Mouse (Mus musculus) CH12.LX (cell line): ENCODE measurements around the gene Olfr91. TPM values are rescaled to one million over a fixed set of nuclear protein-coding genes. Genes with fewer than 3 reads are reported as not detected.

Experiments
- DNase-seq: peaks from one replicate; pipeline ENCODE4 v3.0.0-alpha.2; 2013; ENCODE audit errors: extremely low read depth
- H3K27ac ChIP-seq: 2 replicates; pipeline ENCODE4 v1.5.1; 2012; ENCODE audit warnings: low read depth, mild to moderate bottlenecking, control low read depth, moderate library complexity; ENCODE audit not compliant: insufficient read depth
- H3K27me3 ChIP-seq: replicated peaks from 2 replicates; pipeline ENCODE3; 2012; ENCODE audit warnings: inconsistent platforms
- H3K36me3 ChIP-seq, 2 experiments: replicated peaks in 1 of 2; 2 replicates each; pipeline versions ENCODE3 to v1.6.1; 2012; ENCODE audit warnings: inconsistent platforms in 1 of 2, low read length in 1 of 2, mild to moderate bottlenecking in 1 of 2, mixed read lengths in 1 of 2, moderate library complexity in 1 of 2; ENCODE audit not compliant: control insufficient read depth in 1 of 2, insufficient read depth in 1 of 2
- H3K4me1 ChIP-seq, 2 experiments: 2 replicates each; pipeline ENCODE4 v1.6.1; 2012; ENCODE audit warnings: inconsistent platforms in 1 of 2, moderate library complexity in 1 of 2; ENCODE audit not compliant: insufficient read depth in 2 of 2, control insufficient read depth in 1 of 2
- H3K4me2 ChIP-seq: 2 replicates; pipeline ENCODE4 v1.6.1; 2012; ENCODE audit warnings: low read depth, mild to moderate bottlenecking, control low read depth; ENCODE audit not compliant: poor library complexity, insufficient read depth, severe bottlenecking
- H3K4me3 ChIP-seq, 3 experiments: fragments of 150-350 bp in 1 of 3; sonication (generic) in 1 of 3; replicated peaks in 1 of 3; 2 replicates each; pipeline versions ENCODE3 to v1.5.1; 2011 to 2012; ENCODE audit warnings: low read depth in 2 of 3, low read length in 2 of 3, mild to moderate bottlenecking in 2 of 3, moderate library complexity in 2 of 3, control low read depth in 1 of 3, improper control_type of control experiment in 1 of 3, inconsistent platforms in 1 of 3, mixed read lengths in 1 of 3; ENCODE audit not compliant: poor library complexity in 1 of 3
- H3K79me2 ChIP-seq: replicated peaks from 2 replicates; pipeline ENCODE4 v1.6.1; 2012; ENCODE audit warnings: mild to moderate bottlenecking, moderate library complexity; ENCODE audit not compliant: control insufficient read depth, poor library complexity, insufficient read depth, severe bottlenecking; ENCODE audit errors: extremely low read depth
- H3K9ac ChIP-seq: 2 replicates; pipeline ENCODE4 v1.6.1; 2012; ENCODE audit warnings: low read depth, mild to moderate bottlenecking, control low read depth, moderate library complexity; ENCODE audit not compliant: insufficient read depth
- H3K9me3 ChIP-seq: replicated peaks from 2 replicates; pipeline ENCODE3; 2012; ENCODE audit warnings: low read length, inconsistent platforms, mixed read lengths
- BHLHE40 ChIP-seq: IDR thresholded peaks from 2 replicates; pipeline ENCODE4 v1.6.1; 2011; ENCODE audit warnings: mild to moderate bottlenecking, low read depth, low read length, improper control_type of control experiment
- CHD2 ChIP-seq: IDR thresholded peaks from 2 replicates; pipeline ENCODE4 v1.6.1; 2011; ENCODE audit warnings: low read length, improper control_type of control experiment
- ELF1 ChIP-seq: IDR thresholded peaks from 2 replicates; pipeline ENCODE4 v1.6.1; 2014; ENCODE audit warnings: low read depth, mild to moderate bottlenecking, inconsistent platforms, low read length, improper control_type of control experiment
- HCFC1 ChIP-seq: IDR thresholded peaks from 2 replicates; pipeline ENCODE4 v1.6.1; 2012; ENCODE audit warnings: low read depth, mild to moderate bottlenecking, inconsistent platforms, low read length, improper control_type of control experiment
- IRF4 ChIP-seq: IDR thresholded peaks from 2 replicates; pipeline ENCODE4 v1.6.1; 2014; ENCODE audit warnings: low read depth, mild to moderate bottlenecking, inconsistent platforms, low read length, improper control_type of control experiment
- JUN ChIP-seq: IDR thresholded peaks from 2 replicates; pipeline ENCODE4 v1.6.1; 2011; ENCODE audit warnings: low read depth, mild to moderate bottlenecking, low read length, improper control_type of control experiment, moderate library complexity; ENCODE audit not compliant: insufficient read depth
- KAT2A ChIP-seq: IDR thresholded peaks from 2 replicates; pipeline ENCODE4 v1.6.1; 2012; ENCODE audit warnings: low read length, improper control_type of control experiment, inconsistent platforms; ENCODE audit not compliant: insufficient replicate concordance
- MAX ChIP-seq: IDR thresholded peaks from 2 replicates; pipeline ENCODE4 v1.6.1; 2011; ENCODE audit warnings: low read length, improper control_type of control experiment
- MAZ ChIP-seq: IDR thresholded peaks from 2 replicates; pipeline ENCODE4 v1.6.1; 2012; ENCODE audit warnings: low read depth, mild to moderate bottlenecking, inconsistent platforms, low read length, improper control_type of control experiment, moderate library complexity
- MXI1 ChIP-seq: IDR thresholded peaks from 2 replicates; pipeline ENCODE4 v1.6.1; 2011; ENCODE audit warnings: mild to moderate bottlenecking, low read depth, low read length, improper control_type of control experiment
- MYC ChIP-seq: IDR thresholded peaks from 2 replicates; pipeline ENCODE4 v1.6.1; 2011; ENCODE audit warnings: low read depth, mild to moderate bottlenecking, improper control_type of control experiment, low read length
- NELFE ChIP-seq: IDR thresholded peaks from 2 replicates; pipeline ENCODE4 v1.6.1; 2011; ENCODE audit warnings: low read depth, low read length, improper control_type of control experiment
- PAX5 ChIP-seq: IDR thresholded peaks from 2 replicates; pipeline ENCODE4 v1.6.1; 2012; ENCODE audit warnings: low read length, inconsistent platforms, mixed read lengths
- POLR2AphosphoS2 ChIP-seq: IDR thresholded peaks from 2 replicates; pipeline ENCODE4 v1.6.1; 2011; ENCODE audit warnings: low read depth, low read length, improper control_type of control experiment
- SIN3A ChIP-seq: IDR thresholded peaks from 2 replicates; pipeline ENCODE4 v1.6.1; 2012; ENCODE audit warnings: low read length, improper control_type of control experiment, inconsistent platforms
- TCF12 ChIP-seq: IDR thresholded peaks from 2 replicates; pipeline ENCODE4 v1.6.1; 2014; ENCODE audit warnings: low read depth, mild to moderate bottlenecking, inconsistent platforms, low read length, improper control_type of control experiment
- USF1 ChIP-seq: IDR thresholded peaks from 2 replicates; pipeline ENCODE4 v1.6.1; 2014; ENCODE audit warnings: low read depth, mild to moderate bottlenecking, inconsistent platforms, low read length, improper control_type of control experiment
- USF2 ChIP-seq: conservative IDR thresholded peaks from 2 replicates; pipeline ENCODE4 v1.6.1; 2011; ENCODE audit warnings: low read depth, low read length, improper control_type of control experiment
- ZC3H11A ChIP-seq: IDR thresholded peaks from 2 replicates; pipeline ENCODE4 v1.6.1; 2012; ENCODE audit warnings: low read depth, mild to moderate bottlenecking, inconsistent platforms, low read length, improper control_type of control experiment
- ZMIZ1 ChIP-seq: IDR thresholded peaks from 2 replicates; pipeline ENCODE4 v1.6.1; 2012; ENCODE audit warnings: low read depth, mild to moderate bottlenecking, inconsistent platforms, low read length, improper control_type of control experiment
- dilution Hi-C: fragments of 300-500 bp; cut with MboI; formaldehyde crosslinking; loops from 2 replicates; pipeline ENCODE4 v1.14.3; 2020; ENCODE audit warnings: low sequenced_read_pairs; ENCODE audit not compliant: extremely low pct_unique_long_range_greater_than_20kb, extremely low pct_ligation_motif_present
- in situ Hi-C: fragments of 300-500 bp; cut with MboI; formaldehyde crosslinking; loops from 3 replicates; pipeline ENCODE4 v1.14.3; 2019; ENCODE audit warnings: low sequenced_read_pairs, low pct_ligation_motif_present, low pct_unique_long_range_greater_than_20kb, mixed read lengths
- polyA plus RNA-seq: library from polyadenylated mRNA; unstranded; fragments of >175 nt; gene quantifications from 2 replicates; pipeline ENCODE4 v1.2.1, GENCODE M21; 2012; ENCODE audit warnings: low read depth; ENCODE audit not compliant: insufficient read length
- total RNA-seq, 2 experiments: library from RNA; depleted of rRNA; stranded (reverse); fragments of 300-350 nt in 1 of 2; fragments of >200 nt in 1 of 2; gene quantifications; 2 replicates each; pipeline ENCODE4 v1.2.3; 2012 to 2014

Gene Olfr91
- total and polyA plus RNA-seq, 3 experiments: not detected

DNA sequence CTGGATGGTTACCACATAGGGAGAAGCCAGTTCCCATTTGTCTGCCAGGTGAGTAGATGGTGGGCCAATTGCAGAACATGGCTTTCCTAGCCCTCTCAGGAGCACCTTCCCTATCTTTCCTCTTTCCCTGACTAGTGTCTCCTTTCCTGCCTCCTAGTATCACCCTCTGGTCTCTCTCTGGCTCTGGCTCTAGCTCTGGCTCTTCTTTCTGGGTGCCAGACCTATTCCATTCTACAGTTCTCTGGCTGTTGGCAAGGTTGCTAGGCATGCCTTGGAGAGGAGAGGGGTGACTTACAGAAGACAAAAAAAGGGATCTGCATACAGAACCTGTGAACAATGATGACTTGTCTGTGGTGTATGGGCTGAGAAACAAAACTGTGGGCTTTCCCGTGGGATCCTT lies 30.2 kb downstream of the Olfr91 start:
- no peak for DNase-seq
- Histone ChIP-seq H3K36me3 (peaks cover 11 to 86% of the 10 kb centered on the region in 2 experiments), H3K9me3 (no peaks in the 10 kb centered on the region), H3K4me2 (no peak overlapping the region), H3K27ac (no peak overlapping the region), H3K4me3 (no peak overlapping the region), H3K27me3 (no peaks in the 10 kb centered on the region), H3K79me2 (no peaks in the 10 kb centered on the region), H3K9ac (no peak overlapping the region), H3K4me1 (no peaks in the 10 kb centered on the region)
- in situ Hi-C loops: loop anchor here (10.0 kb wide), 1 partner anchor 173 kb away; the partner anchor contains the start of genes Trim31 and Trim40
- TF ChIP-seq JUN (no peak), MXI1 (no peak), NELFE (no peak), BHLHE40 (no peak), IRF4 (no peak), USF2 (no peak), POLR2AphosphoS2 (no peak), MYC (no peak), ZMIZ1 (no peak), KAT2A (no peak), ELF1 (no peak)
- dilution Hi-C loops: no loop called here

DNA sequence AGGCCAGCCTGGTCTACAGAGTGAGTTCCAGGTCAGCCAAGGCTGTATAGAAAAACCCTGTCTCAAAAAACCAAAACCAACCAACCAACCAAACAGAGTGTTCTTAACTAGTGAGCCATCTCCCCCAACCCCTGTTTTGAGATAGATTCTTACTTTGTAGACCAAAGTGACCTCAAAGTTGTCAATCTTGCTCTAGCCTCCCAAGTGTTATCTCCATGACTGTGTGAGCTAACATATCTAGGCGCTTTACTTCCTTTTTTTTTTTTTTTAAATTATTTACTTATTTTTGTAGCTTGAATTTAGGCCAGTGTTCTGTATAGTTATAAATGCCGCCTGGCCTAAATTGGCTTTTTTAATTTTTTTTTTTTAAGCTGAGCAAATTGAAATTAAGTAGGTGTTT lies 32.1 kb downstream of the Olfr91 start:
- in situ Hi-C loops: loop anchor here (10.0 kb wide), 1 partner anchor 171 kb away; the partner anchor contains the start of genes Trim31 and Trim40
- dilution Hi-C loops: no loop called here
- Histone ChIP-seq H3K4me3 (no peak overlapping the region), H3K4me1 (no peaks in the 10 kb centered on the region), H3K27me3 (no peaks in the 10 kb centered on the region), H3K36me3 (peaks cover 6 to 87% of the 10 kb centered on the region in 2 experiments), H3K79me2 (no peaks in the 10 kb centered on the region), H3K9me3 (no peaks in the 10 kb centered on the region), H3K4me2 (no peak overlapping the region), H3K9ac (no peak overlapping the region), H3K27ac (no peak overlapping the region)
- no peak for DNase-seq
- TF ChIP-seq MYC (no peak), ELF1 (no peak), NELFE (no peak), SIN3A (no peak), USF2 (no peak), MAZ (no peak), USF1 (no peak), PAX5 (no peak), TCF12 (no peak), CHD2 (no peak), POLR2AphosphoS2 (no peak), HCFC1 (no peak), MAX (no peak), ZC3H11A (no peak), ZMIZ1 (no peak)
